Mouse (Mus musculus): ENCODE measurements around the gene Olfr1410. TPM values are rescaled to one million over a fixed set of nuclear protein-coding genes. Genes with fewer than 3 reads are reported as not detected.

The Olfr1410 gene
- polyA plus RNA-seq, 1 experiment from 2014 or later, result not detected

- H3K27me3 ChIP-seq (replicated peaks; ENCODE audit: control insufficient read depth, insufficient read depth, low read length), result no peaks in the 10 kb centered on the region
- H3K4me1 ChIP-seq (ENCODE audit: control insufficient read depth, insufficient read depth, low read depth, low read length), result peaks cover 14% of the 10 kb centered on the region
- no peaks in the 10 kb centered on the region for H3K9me3 ChIP-seq (ENCODE audit: control insufficient read depth, low read length)
- H3K9ac ChIP-seq (ENCODE audit: low read depth, low read length), result no peak overlapping the region
- ATAC-seq, result no peak
- no peak overlapping the region for H3K27ac ChIP-seq (ENCODE audit: low read depth, low read length)
- H3K4me3 ChIP-seq (ENCODE audit: low read length), result no peak overlapping the region
- no peaks in the 10 kb centered on the region for H3K36me3 ChIP-seq (ENCODE audit: control insufficient read depth, insufficient read depth, low read length)
- no peak overlapping the region for H3K4me2 ChIP-seq (ENCODE audit: low read length)
- WGBS, result 74% methylated on average over 7 of the region's 7 CpGs
These were observed 41.0 kb downstream of the Olfr1410 start for GRCm38 (mm10) chr1:92646601-92647000.

GRCm38 (mm10) chr1:92647026-92647425 lies 41.4 kb downstream of the Olfr1410 start:
- WGBS, result 76% methylated on average over 4 of the region's 4 CpGs
- H3K27ac ChIP-seq (ENCODE audit: low read depth, low read length), result no peak overlapping the region
- no peak for ATAC-seq
- no peaks in the 10 kb centered on the region for H3K36me3 ChIP-seq (ENCODE audit: control insufficient read depth, insufficient read depth, low read length)
- no peak overlapping the region for H3K9ac ChIP-seq (ENCODE audit: low read depth, low read length)
- no peaks in the 10 kb centered on the region for H3K27me3 ChIP-seq (replicated peaks; ENCODE audit: control insufficient read depth, insufficient read depth, low read length)
- no peaks in the 10 kb centered on the region for H3K9me3 ChIP-seq (ENCODE audit: control insufficient read depth, low read length)
- H3K4me2 ChIP-seq (ENCODE audit: low read length), result no peak overlapping the region
- no peak overlapping the region for H3K4me3 ChIP-seq (ENCODE audit: low read length)
- H3K4me1 ChIP-seq (ENCODE audit: control insufficient read depth, insufficient read depth, low read depth, low read length), result peaks cover 14% of the 10 kb centered on the region

- H3K9ac ChIP-seq (ENCODE audit: low read depth, low read length), result 0 out of 2 replicates have a peak overlapping the region, but pooled peaks have one; percentile 8
These were observed 42.2 kb downstream of the Olfr1410 start for GRCm38 (mm10) chr1:92647752-92648151.

GRCm38 (mm10) chr1:92648197-92648596 lies 42.6 kb downstream of the Olfr1410 start:
- no peaks in the 10 kb centered on the region for H3K27me3 ChIP-seq (replicated peaks; ENCODE audit: control insufficient read depth, insufficient read depth, low read length)
- H3K9me3 ChIP-seq (ENCODE audit: control insufficient read depth, low read length), result no peaks in the 10 kb centered on the region
- no peaks in the 10 kb centered on the region for H3K36me3 ChIP-seq (ENCODE audit: control insufficient read depth, insufficient read depth, low read length)
- 0 out of 2 replicates have a peak overlapping the region, but pooled peaks have one; percentile 8 for H3K9ac ChIP-seq (ENCODE audit: low read depth, low read length)
- no peak overlapping the region for H3K27ac ChIP-seq (ENCODE audit: low read depth, low read length)
- H3K4me2 ChIP-seq (ENCODE audit: low read length), result no peak overlapping the region
- ATAC-seq, result no peak
- 47% methylated on average over 10 of the region's 10 CpGs for WGBS
- H3K4me1 ChIP-seq (ENCODE audit: control insufficient read depth, insufficient read depth, low read depth, low read length), result peaks cover 7% of the 10 kb centered on the region
- H3K4me3 ChIP-seq (ENCODE audit: low read length), result no peak overlapping the region

More at GRCm38 (mm10) chr1:92647752-92648151, 42.2 kb downstream of the Olfr1410 start:
- Histone ChIP-seq H3K4me3 (ENCODE audit: low read length) (no peak overlapping the region), H3K4me2 (ENCODE audit: low read length) (0 out of 2 replicates have a peak overlapping the region, but pooled peaks have one; percentile 26), H3K9me3 (ENCODE audit: control insufficient read depth, low read length) (no peaks in the 10 kb centered on the region), H3K36me3 (ENCODE audit: control insufficient read depth, insufficient read depth, low read length) (no peaks in the 10 kb centered on the region), H3K27me3 (replicated peaks; ENCODE audit: control insufficient read depth, insufficient read depth, low read length) (no peaks in the 10 kb centered on the region), H3K27ac (ENCODE audit: low read depth, low read length) (no peak overlapping the region), H3K4me1 (ENCODE audit: control insufficient read depth, insufficient read depth, low read depth, low read length) (peaks cover 7% of the 10 kb centered on the region)
- WGBS, result 11% methylated on average over 8 of the region's 8 CpGs
- peak; percentile 46; the same call in 1 of the 2 replicates for ATAC-seq

DNA sequence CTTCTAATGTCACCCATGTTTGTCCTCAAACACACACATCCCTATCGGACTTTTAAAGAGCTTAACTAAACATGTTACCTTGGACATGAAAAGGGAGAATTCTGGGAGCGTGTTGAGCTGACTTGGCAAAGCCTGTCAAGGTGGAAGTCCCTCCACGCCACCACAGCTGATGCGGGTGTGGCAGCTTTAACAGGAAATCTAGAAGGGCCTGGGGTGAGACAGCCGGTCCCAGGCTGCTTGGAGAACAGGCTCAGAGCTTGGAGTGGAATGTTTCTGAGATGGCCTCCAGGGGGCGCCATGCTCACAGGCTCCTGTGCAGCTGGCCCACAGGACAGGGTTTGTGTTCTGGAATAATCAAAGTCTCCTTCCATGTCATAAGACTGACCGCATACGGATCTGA lies 43.1 kb downstream of the Olfr1410 start, which contains the start of gene Otos:
TSS of gene Otos (minus strand) at position 169 of the 400 bp plus-strand sequence.
- Histone ChIP-seq H3K4me1 (ENCODE audit: control insufficient read depth, insufficient read depth, low read depth, low read length) (peaks cover 7% of the 10 kb centered on the region), H3K27ac (ENCODE audit: low read depth, low read length) (no peak within 1 kb of the TSS), H3K9ac (ENCODE audit: low read depth, low read length) (0 out of 2 replicates have a peak within 1 kb of the TSS, but pooled peaks have one; percentile 8), H3K4me3 (ENCODE audit: low read length) (no peak within 1 kb of the TSS), H3K9me3 (ENCODE audit: control insufficient read depth, low read length) (no peaks in the 10 kb centered on the region), H3K27me3 (replicated peaks; ENCODE audit: control insufficient read depth, insufficient read depth, low read length) (no peaks in the 10 kb centered on the region), H3K4me2 (ENCODE audit: low read length) (0 out of 2 replicates have a peak within 1 kb of the TSS, but pooled peaks have one; percentile 26), H3K36me3 (ENCODE audit: control insufficient read depth, insufficient read depth, low read length) (no peaks in the 10 kb centered on the region)
- peak; percentile 55 for ATAC-seq
- WGBS, result 22% methylated on average over 8 of the region's 8 CpGs

GRCm38 (mm10) chr1:92651467-92651866 lies 45.9 kb downstream of the Olfr1410 start:
- Histone ChIP-seq H3K4me2 (ENCODE audit: low read length) (no peak overlapping the region), H3K36me3 (ENCODE audit: control insufficient read depth, insufficient read depth, low read length) (no peaks in the 10 kb centered on the region), H3K9ac (ENCODE audit: low read depth, low read length) (no peak overlapping the region), H3K9me3 (ENCODE audit: control insufficient read depth, low read length) (no peaks in the 10 kb centered on the region), H3K4me3 (ENCODE audit: low read length) (no peak overlapping the region), H3K4me1 (ENCODE audit: control insufficient read depth, insufficient read depth, low read depth, low read length) (peaks cover 7% of the 10 kb centered on the region), H3K27ac (ENCODE audit: low read depth, low read length) (no peak overlapping the region), H3K27me3 (replicated peaks; ENCODE audit: control insufficient read depth, insufficient read depth, low read length) (no peaks in the 10 kb centered on the region)
- WGBS, result 55% methylated on average over 3 of the region's 3 CpGs
- peak; percentile 68; the same call in 1 of the 2 replicates for ATAC-seq

GRCm38 (mm10) chr1:92653179-92653578 lies 47.6 kb downstream of the Olfr1410 start:
- H3K4me3 ChIP-seq (ENCODE audit: low read length), result no peak overlapping the region
- 94% methylated on average over 3 of the region's 3 CpGs for WGBS
- no peak overlapping the region for H3K9ac ChIP-seq (ENCODE audit: low read depth, low read length)
- H3K27ac ChIP-seq (ENCODE audit: low read depth, low read length), result no peak overlapping the region
- H3K9me3 ChIP-seq (ENCODE audit: control insufficient read depth, low read length), result no peaks in the 10 kb centered on the region
- ATAC-seq, result no peak
- H3K27me3 ChIP-seq (replicated peaks; ENCODE audit: control insufficient read depth, insufficient read depth, low read length), result no peaks in the 10 kb centered on the region
- H3K4me1 ChIP-seq (ENCODE audit: control insufficient read depth, insufficient read depth, low read depth, low read length), result peaks cover 2% of the 10 kb centered on the region
- no peaks in the 10 kb centered on the region for H3K36me3 ChIP-seq (ENCODE audit: control insufficient read depth, insufficient read depth, low read length)
- no peak overlapping the region for H3K4me2 ChIP-seq (ENCODE audit: low read length)

DNA sequence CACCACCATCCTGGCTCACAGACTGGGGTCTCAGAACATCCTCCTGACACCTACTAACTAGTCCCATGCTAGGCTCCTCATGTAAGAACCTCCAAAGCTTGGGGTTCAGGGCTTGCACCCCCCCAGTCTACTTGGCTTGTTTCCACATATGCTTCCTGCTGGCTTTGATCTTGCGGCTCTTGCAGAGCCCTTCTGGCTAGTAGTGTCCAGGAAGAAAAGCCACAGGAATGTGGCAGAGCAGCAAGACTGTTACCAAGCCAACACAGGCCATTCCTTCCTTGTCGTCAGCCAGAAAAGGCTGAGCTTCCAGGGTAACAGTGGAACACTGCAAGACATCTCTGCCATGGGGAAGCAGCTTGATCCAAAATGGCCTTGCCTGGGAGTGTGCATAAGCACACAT lies 49.1 kb downstream of the Olfr1410 start:
- H3K27ac ChIP-seq (ENCODE audit: low read depth, low read length), result no peak overlapping the region

GRCm38 (mm10) chr1:92657025-92657820 lies 51.6 kb downstream of the Olfr1410 start:
- H3K4me1 ChIP-seq (ENCODE audit: control insufficient read depth, insufficient read depth, low read depth, low read length), result no peaks in the 10 kb centered on the region
- no peak overlapping the region for H3K4me2 ChIP-seq (ENCODE audit: low read length)
- H3K9me3 ChIP-seq (ENCODE audit: control insufficient read depth, low read length), result no peaks in the 10 kb centered on the region
- no peak overlapping the region for H3K4me3 ChIP-seq (ENCODE audit: low read length)
- H3K9ac ChIP-seq (ENCODE audit: low read depth, low read length), result no peak overlapping the region
- H3K27ac ChIP-seq (ENCODE audit: low read depth, low read length), result no peak overlapping the region
- WGBS, result 69% methylated on average over 11 of the region's 11 CpGs
- ATAC-seq, result 0 out of 2 replicates have a peak, but pooled peaks have one; percentile 17
- H3K27me3 ChIP-seq (replicated peaks; ENCODE audit: control insufficient read depth, insufficient read depth, low read length), result no peaks in the 10 kb centered on the region; the same call in 1 of the 2 replicates
- no peaks in the 10 kb centered on the region for H3K36me3 ChIP-seq (ENCODE audit: control insufficient read depth, insufficient read depth, low read length)

More for the DNA sequence above, 49.1 kb downstream of the Olfr1410 start:
- Histone ChIP-seq H3K9ac (ENCODE audit: low read depth, low read length) (no peak overlapping the region), H3K4me3 (ENCODE audit: low read length) (no peak overlapping the region), H3K4me2 (ENCODE audit: low read length) (no peak overlapping the region), H3K4me1 (ENCODE audit: control insufficient read depth, insufficient read depth, low read depth, low read length) (no peaks in the 10 kb centered on the region), H3K36me3 (ENCODE audit: control insufficient read depth, insufficient read depth, low read length) (no peaks in the 10 kb centered on the region), H3K9me3 (ENCODE audit: control insufficient read depth, low read length) (no peaks in the 10 kb centered on the region), H3K27me3 (replicated peaks; ENCODE audit: control insufficient read depth, insufficient read depth, low read length) (no peaks in the 10 kb centered on the region)
- no peak for ATAC-seq
- 51% methylated on average over 2 of the region's 2 CpGs for WGBS

Data from hindbrain, embryonic 16.5 days (tissue).